Comparison of ENCODE assay signal across 14 mouse cellular contexts in the genomic region with DNA sequence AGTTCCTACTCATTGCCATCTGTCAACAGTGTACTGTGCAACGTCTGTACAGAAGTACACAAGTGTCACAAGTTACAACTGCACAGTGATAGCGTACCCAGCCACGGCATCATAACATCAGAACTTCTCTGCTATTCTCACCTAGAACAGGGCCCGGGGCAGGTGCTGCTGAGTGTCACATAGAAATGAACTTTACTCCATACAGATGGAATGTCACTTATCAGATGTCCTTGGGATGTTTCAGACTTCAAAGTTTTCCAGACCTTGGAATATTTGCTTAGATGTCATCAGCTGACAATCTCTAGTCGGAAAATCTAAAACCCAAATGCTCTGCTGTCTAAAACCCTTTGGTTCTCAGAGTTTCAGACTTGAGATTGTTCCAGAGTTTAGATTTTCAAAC. TPM values are rescaled to one million over a fixed set of nuclear protein-coding genes. Genes with fewer than 3 reads are reported as not detected.
"Had no signal": no experiment of that assay in that cellular context is flagged by ENCODE, and none has a peak within 500 bp of the region (broad histone marks: within the 10 kb centered on the region; RNA-seq: fewer than 3 reads in every experiment).

No protein-coding gene starts in this region.

- DNase-seq: gastrocnemius, adult 2 months; gastrocnemius, postnatal 10 days; gastrocnemius, postnatal 25 days; heart, adult 18-20 months; heart, postnatal 10 days; heart, postnatal 4 days; kidney, adult 18-20 months; kidney, adult 8-10 months; kidney, postnatal 10 days; kidney, postnatal 25 days; kidney, postnatal 4 days; layer of hippocampus, adult 9-11 months; layer of hippocampus, postnatal 36 days; left cerebral cortex, postnatal 4 days had no signal

RNA-seq across cellular contexts. Expression of gene F2rl2, which starts 57.6 kb away (rescaled TPM):
- total RNA-seq: gastrocnemius, adult 2 months; gastrocnemius, postnatal 25 days had no signal
